Mouse (Mus musculus): ENCODE data around the gene Ssbp2.

DNA sequence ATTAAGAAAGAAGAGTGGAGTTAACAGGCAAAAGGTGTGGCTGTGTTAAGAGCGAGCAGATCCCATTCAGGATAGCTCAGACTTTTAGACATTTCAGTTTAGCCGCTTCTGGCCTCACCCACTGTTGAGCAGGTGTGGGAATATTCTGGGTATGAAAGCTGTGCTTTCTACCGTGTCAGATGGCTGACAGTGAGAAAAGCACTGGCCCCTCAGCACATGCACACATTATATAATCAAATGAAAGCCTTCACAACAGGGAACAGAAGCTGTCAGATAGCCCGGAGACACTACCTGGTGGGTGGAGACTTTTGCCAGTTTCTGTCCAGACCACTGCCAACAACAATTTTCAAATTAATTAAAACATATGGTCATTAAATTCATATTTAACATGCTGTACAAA lies 131.8 kb downstream of the Ssbp2 start:
- TF ChIP-seq CTCF (IDR thresholded peaks at IDR 0.05; ENCODE audit: borderline replicate concordance, control insufficient read depth, extremely low read depth, insufficient read depth, low read length, poor library complexity) (no peak), POLR2A (IDR thresholded peaks at IDR 0.05; ENCODE audit: control insufficient read depth, extremely low read depth, insufficient read depth, low read length, poor library complexity) (no peak)

Measured in thymus, adult 2 months (tissue).